Mouse (Mus musculus): Measurements from ENCODE around the gene Ubald1.

DNA sequence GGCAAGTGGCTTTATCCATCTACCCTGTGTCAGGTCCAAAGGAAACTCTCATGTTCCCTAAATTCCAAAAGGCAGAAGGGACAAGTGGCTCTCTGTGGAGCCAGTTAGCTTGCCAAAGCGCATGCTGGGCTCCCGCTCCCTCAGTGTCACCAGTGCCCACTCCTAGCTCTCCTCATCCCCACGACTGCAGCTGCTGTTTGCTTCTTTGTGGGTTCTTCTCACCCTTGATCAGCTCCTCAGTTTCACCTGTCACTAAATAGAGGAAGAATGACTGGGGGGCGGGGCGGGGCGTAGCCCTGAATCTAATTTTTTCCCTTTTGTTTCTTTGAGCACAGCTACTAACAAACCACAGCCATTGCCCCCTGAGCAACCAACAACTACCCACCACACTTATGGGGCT is 18.8 kb upstream of the Ubald1 start:
- TF ChIP-seq CTCF (IDR thresholded peaks at IDR 0.05; ENCODE audit: low read depth): no peak
- no peak for TF ChIP-seq EP300 (IDR thresholded peaks at IDR 0.05; ENCODE audit: low read depth)

Data from heart, postnatal 0 days (tissue).